Mouse (Mus musculus) midbrain, embryonic 11.5 days (tissue): Measurements from ENCODE around the gene Gmds. TPM values are rescaled to one million over a fixed set of nuclear protein-coding genes. Genes with fewer than 3 reads are reported as not detected.

ENCODE experiments used
- ATAC-seq: fragments of 200-750 bp; cut with Nextera tagmentation; 2 replicates; pipeline ENCODE4 v1.8.0; 2017; ENCODE audit warnings: moderate TSS enrichment, moderate library complexity; ENCODE audit not compliant: low FRiP score
- DNase-seq: peaks from one replicate; pipeline ENCODE4 v3.0.0; 2015; ENCODE audit warnings: low spot score; ENCODE audit errors: missing footprints
- H3K27ac ChIP-seq: fragments of 300-500 bp; sonication (generic); 2 replicates; pipeline ENCODE4 v1.5.1; 2014; ENCODE audit warnings: low read depth, low read length
- H3K27me3 ChIP-seq: fragments of 300-500 bp; sonication (generic); 2 replicates; pipeline ENCODE4 v1.6.1; 2014; ENCODE audit warnings: mild to moderate bottlenecking, low read length, moderate library complexity, mixed read lengths; ENCODE audit not compliant: control insufficient read depth, insufficient read depth
- H3K36me3 ChIP-seq: fragments of 300-500 bp; sonication (generic); 2 replicates; pipeline ENCODE4 v1.6.1; 2014; ENCODE audit warnings: mild to moderate bottlenecking, low read length, moderate library complexity, mixed read lengths; ENCODE audit not compliant: control insufficient read depth, insufficient read depth
- H3K4me1 ChIP-seq: fragments of 300-500 bp; sonication (generic); 2 replicates; pipeline ENCODE4 v1.6.1; 2014; ENCODE audit warnings: low read length; ENCODE audit not compliant: control insufficient read depth, insufficient read depth
- H3K4me2 ChIP-seq: fragments of 300-500 bp; sonication (generic); 2 replicates; pipeline ENCODE4 v1.6.1; 2014; ENCODE audit warnings: mild to moderate bottlenecking, moderate library complexity
- H3K4me3 ChIP-seq: fragments of 300-500 bp; sonication (generic); 2 replicates; pipeline ENCODE4 v1.5.1; 2014; ENCODE audit warnings: low read depth, low read length
- H3K9ac ChIP-seq: fragments of 300-500 bp; sonication (generic); 2 replicates; pipeline ENCODE4 v1.6.1; 2014; ENCODE audit warnings: low read length
- H3K9me3 ChIP-seq: fragments of 300-500 bp; sonication (generic); 2 replicates; pipeline ENCODE4 v1.6.1; 2016; ENCODE audit warnings: low read length; ENCODE audit not compliant: control insufficient read depth
- WGBS: fragments of 180-500 bp; shearing (Covaris S2); extraction: QIAGEN DNeasy Blood & Tissue Kit; methylation state at CpG from one replicate; pipeline ENCODE4 v1.1.7; 2014; 5-methylcytosine and 5-hydroxymethylcytosine counted together
- polyA plus RNA-seq: library from polyadenylated mRNA; unstranded; fragments of >200 nt; fragmentation: Nextera tagmentation; extraction: Ambion mirVana; gene quantifications from 2 replicates; pipeline ENCODE4 v1.2.1, GENCODE M21; 2014

Gmds gene
- polyA plus RNA-seq, 1 experiment from 2014 or later, result 31.6 TPM

DNA sequence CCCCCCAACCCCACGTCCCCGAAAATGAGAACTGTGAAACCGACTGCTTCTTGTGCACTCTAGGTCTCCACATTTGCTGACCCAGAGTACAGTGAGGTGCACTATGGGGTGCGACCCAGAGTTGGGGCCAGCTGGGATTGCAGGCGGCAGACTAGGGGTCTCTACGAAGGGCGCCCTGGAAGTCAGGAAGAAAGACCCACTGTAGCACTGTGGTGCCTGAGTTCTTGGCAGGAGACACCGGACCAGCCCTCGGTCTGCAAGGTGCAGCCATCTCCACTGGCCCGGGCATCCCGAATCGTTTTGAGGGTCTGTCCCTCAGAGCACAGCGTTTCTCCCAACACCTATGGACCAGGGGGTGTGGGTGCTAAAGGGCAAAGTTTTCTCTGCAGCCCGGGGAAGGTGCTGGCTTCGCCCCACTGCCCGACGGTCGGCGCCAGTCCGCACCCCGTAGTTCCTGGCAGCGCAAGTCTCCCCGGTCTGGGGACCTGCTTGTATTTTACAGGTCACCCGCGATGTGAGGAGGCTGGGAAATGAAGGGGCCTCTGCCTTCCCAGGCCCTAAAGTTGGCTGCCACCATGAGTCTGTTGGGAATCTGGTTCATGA, 536.7 kb downstream of the Gmds start:
- H3K27me3 ChIP-seq, result peaks cover 78% of the 10 kb centered on the region
- peak overlapping the region; percentile 29 for H3K4me3 ChIP-seq
- no peaks in the 10 kb centered on the region for H3K9me3 ChIP-seq
- peak; percentile 3; the same call in 1 of the 2 replicates for ATAC-seq
- WGBS, result under 1% methylated on average over 25 of the region's 25 CpGs
- DNase-seq, result peak; percentile 96
- no peaks in the 10 kb centered on the region for H3K36me3 ChIP-seq
- H3K4me1 ChIP-seq, result peaks cover 17% of the 10 kb centered on the region
- H3K4me2 ChIP-seq, result peak overlapping the region; percentile 50
- no peak overlapping the region for H3K27ac ChIP-seq
- H3K9ac ChIP-seq, result no peak overlapping the region

DNA sequence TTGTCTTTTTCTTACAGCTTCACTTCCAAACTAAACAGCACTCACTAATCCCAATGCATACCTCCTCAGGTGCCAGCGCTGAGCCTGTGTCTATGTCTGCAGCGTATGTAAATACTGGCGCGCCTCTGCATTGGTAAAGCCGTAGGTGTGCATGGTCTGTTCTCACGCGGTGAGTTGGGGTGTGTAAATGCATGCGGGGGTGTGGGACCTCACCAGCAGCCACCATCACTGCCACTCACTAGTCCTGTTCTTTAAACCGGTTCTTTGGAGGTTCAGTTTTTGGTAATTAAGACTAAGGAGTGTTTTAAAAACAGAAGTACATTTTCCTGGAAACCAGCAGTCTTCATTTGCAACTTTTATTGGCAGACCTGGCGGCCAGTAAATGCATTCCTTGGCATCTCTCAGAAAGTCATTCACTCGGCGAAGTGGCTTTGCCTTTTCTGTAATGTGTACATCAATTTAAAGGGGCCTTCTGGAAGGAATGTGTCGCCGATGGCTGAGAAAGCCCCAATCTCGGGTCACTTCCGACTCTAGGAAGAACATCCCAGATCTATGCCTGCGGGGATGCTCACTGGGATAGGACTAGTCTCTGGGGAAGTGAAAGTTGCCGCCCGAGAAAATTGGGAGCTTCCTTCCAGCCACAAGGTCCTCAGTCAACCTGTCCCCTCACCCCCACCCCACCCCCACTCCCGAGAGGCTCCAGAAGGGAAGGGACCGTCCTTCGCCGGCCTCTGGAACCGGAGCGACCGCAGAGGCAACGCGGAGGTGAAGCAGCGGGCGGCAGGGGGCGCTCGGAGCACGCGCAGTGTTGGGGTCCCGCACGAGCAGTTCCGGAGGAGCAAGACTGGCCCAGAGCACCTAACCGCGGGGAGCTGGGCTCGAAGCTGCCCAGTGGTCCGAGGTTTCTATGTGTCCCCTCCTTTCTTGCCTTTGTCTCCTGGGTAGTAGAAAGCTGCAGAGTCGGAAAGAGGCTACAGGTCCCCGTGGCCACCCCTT, 537.7 kb downstream of the Gmds start:
- Histone ChIP-seq H3K36me3 (no peaks in the 10 kb centered on the region), H3K4me3 (peak overlapping the region; percentile 29), H3K27me3 (peaks cover 70% of the 10 kb centered on the region), H3K27ac (no peak overlapping the region), H3K9ac (no peak overlapping the region), H3K4me1 (peaks cover 13% of the 10 kb centered on the region), H3K9me3 (no peaks in the 10 kb centered on the region), H3K4me2 (peak overlapping the region; percentile 50)
- peak; percentile 85 for ATAC-seq
- 1% methylated on average over 42 of the region's 43 CpGs for WGBS
- peak; percentile 99 for DNase-seq

DNA sequence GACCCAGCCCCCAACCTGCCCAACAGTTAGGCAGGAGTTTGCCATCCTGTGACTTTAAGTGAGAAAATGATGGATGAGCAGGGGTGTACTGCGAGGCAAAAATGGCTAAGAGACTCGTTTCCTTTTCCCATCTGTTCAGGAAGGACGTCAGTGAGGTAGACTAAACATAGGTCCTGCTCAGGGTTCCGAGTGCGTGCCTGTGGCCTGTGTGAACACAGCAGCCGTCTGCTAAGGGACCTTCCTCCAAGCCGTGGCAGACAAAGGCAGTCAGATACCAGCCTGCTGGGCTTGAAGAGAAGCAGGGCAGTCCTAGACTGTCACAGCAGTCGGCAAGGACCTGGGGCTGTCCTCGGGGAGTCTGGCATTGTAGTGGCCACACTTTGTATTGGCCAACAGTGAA, 540.5 kb downstream of the Gmds start:
- DNase-seq (no peak), ATAC-seq (no peak)
- Histone ChIP-seq H3K36me3 (no peaks in the 10 kb centered on the region), H3K9ac (no peak overlapping the region), H3K4me2 (no peak overlapping the region), H3K4me3 (no peak overlapping the region), H3K9me3 (no peaks in the 10 kb centered on the region), H3K4me1 (peaks cover 5% of the 10 kb centered on the region), H3K27ac (no peak overlapping the region), H3K27me3 (peaks cover 42% of the 10 kb centered on the region)
- whole genome bisulfite sequencing, result 44% methylated on average over 9 of the region's 9 CpGs

DNA sequence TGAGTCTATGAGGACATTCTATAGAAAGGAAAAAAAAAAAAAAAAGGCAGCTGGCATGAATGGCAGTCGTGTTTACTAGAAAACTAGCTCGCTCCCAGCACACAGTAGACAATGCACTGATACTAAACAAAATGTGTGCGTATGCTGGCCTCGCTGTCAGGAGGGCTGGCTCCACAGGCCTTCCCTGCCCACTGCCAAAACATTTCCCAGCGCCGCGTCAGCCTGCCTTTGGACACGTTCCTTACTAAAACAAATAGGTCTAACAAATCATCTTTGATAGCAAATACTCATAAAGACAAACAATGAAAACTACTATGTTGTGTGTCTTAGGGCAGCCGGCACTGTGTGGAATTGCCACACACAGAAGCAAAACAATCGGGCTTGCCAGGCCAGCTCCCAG, 541.2 kb downstream of the Gmds start:
- no peaks in the 10 kb centered on the region for H3K9me3 ChIP-seq
- H3K4me3 ChIP-seq, result no peak overlapping the region
- ATAC-seq (no peak), DNase-seq (no peak)
- H3K9ac ChIP-seq, result no peak overlapping the region
- no peaks in the 10 kb centered on the region for H3K36me3 ChIP-seq
- peaks cover 36% of the 10 kb centered on the region for H3K27me3 ChIP-seq
- H3K4me2 ChIP-seq, result no peak overlapping the region
- peaks cover 4% of the 10 kb centered on the region for H3K4me1 ChIP-seq
- WGBS, result 71% methylated on average over 10 of the region's 10 CpGs
- H3K27ac ChIP-seq, result no peak overlapping the region

DNA sequence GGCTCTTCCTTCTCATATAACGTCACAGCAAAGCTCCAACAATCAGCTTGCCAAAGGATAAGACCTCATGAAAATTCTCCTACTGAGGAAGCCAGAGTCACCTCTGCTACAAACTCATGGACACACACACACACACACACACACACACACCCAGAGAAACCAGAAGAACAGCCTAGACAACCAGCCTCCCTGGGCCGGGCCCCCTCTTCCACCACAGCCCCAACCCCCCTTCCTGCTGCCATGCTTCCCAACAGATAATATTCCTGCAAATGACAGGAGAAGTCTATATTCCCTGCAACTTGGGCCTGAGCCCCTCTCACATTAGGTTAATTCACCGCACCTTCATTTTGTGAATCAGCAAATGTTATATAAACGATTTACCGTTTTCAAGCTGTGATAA, 545.4 kb downstream of the Gmds start:
- H3K36me3 ChIP-seq, result no peaks in the 10 kb centered on the region
- H3K4me3 ChIP-seq, result no peak overlapping the region
- H3K4me1 ChIP-seq, result no peaks in the 10 kb centered on the region
- peak; percentile 82 for DNase-seq
- H3K4me2 ChIP-seq, result no peak overlapping the region
- no peaks in the 10 kb centered on the region for H3K9me3 ChIP-seq
- 58% methylated on average over 5 of the region's 5 CpGs for WGBS
- H3K27ac ChIP-seq, result no peak overlapping the region
- no peak overlapping the region for H3K9ac ChIP-seq
- ATAC-seq, result no peak
- no peaks in the 10 kb centered on the region for H3K27me3 ChIP-seq

DNA sequence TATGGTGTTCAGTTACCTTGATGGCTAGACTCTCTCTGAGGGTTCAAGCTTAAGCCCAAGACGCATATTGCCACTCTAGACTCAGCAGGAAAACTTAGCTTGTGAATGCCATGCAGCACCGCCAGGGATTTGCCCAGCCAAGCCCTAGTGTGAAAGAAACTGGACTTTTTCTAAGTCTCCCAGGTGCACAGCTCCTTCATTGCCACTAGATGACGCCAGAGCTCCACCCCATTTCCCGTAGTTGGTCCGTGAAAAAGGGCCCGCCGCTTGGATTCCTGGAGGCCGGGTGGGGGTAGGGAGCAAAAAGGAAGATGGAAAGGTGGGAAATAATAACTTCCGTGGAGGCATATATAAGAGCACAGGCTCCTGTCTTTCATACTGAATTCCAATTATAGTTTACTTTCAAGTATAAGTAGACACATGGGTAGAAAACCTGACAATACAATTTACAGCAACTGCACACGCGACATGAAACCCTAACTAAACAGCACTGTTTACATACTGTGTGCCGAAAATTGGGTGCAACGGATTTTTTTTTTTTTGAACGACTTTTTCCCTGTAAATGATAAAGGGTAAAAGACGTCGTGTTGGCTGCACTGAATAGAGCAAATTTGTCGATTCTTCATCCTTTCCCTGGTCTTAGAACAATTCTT, 545.9 kb downstream of the Gmds start:
- H3K36me3 ChIP-seq, result no peaks in the 10 kb centered on the region
- peak; percentile 93 for DNase-seq
- H3K9ac ChIP-seq, result no peak overlapping the region
- peak overlapping the region; percentile 21; the same call in 1 of the 2 replicates for H3K4me2 ChIP-seq
- no peaks in the 10 kb centered on the region for H3K9me3 ChIP-seq
- peak; percentile 79 for ATAC-seq
- no peaks in the 10 kb centered on the region for H3K4me1 ChIP-seq
- no peak overlapping the region for H3K4me3 ChIP-seq
- no peak overlapping the region for H3K27ac ChIP-seq
- 23% methylated on average over 17 of the region's 17 CpGs for WGBS
- no peaks in the 10 kb centered on the region for H3K27me3 ChIP-seq

DNA sequence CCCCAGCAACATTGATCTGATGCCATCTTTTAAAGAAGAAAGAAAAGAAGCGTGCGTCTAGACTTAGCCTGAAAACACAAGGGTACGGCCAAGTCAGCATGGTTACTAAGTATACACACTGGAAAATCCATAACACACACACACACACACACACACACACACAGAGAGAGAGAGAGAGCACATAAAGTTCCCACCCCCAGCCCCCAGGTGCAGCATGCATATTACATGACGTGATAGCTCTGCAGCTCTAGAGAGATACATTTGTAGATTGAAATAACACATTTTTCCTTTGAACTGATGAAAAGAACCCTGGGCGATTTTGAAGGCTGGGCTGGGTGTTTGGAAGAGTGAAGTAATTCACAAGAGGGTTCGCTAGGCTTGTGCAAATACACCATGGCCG, 553.8 kb downstream of the Gmds start:
- Histone ChIP-seq H3K9ac (no peak overlapping the region), H3K27me3 (no peaks in the 10 kb centered on the region), H3K27ac (no peak overlapping the region), H3K4me1 (no peaks in the 10 kb centered on the region), H3K4me2 (no peak overlapping the region), H3K9me3 (no peaks in the 10 kb centered on the region), H3K4me3 (no peak overlapping the region), H3K36me3 (no peaks in the 10 kb centered on the region)
- WGBS, result 85% methylated on average over 7 of the region's 7 CpGs
- DNase-seq (no peak), ATAC-seq (no peak)

DNA sequence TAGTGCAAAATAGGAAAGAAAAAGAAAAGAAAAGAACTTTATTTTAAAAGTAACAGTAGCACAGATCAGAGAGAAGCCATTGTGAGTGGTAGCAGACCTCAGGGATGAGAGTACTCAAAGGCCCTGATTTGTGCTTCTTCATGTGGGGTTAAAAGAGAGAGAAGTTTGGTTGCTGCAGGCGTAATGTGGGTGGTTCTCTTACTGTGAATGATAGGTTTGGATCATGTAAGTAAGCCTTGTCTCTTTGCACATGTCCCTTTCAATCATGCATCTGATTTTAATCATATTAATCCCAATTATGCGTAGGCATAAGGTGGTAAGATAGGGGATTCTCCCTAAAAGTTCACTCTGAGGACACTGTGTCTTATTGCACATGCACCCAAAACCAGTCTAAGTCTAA, 556.5 kb downstream of the Gmds start:
- H3K4me1 ChIP-seq, result no peaks in the 10 kb centered on the region
- H3K4me2 ChIP-seq, result no peak overlapping the region
- no peak overlapping the region for H3K9ac ChIP-seq
- no peaks in the 10 kb centered on the region for H3K27me3 ChIP-seq
- ATAC-seq (no peak), DNase-seq (no peak)
- H3K36me3 ChIP-seq, result no peaks in the 10 kb centered on the region
- no peak overlapping the region for H3K4me3 ChIP-seq
- no peaks in the 10 kb centered on the region for H3K9me3 ChIP-seq
- 87% methylated on average over 2 of the region's 2 CpGs for WGBS
- no peak overlapping the region for H3K27ac ChIP-seq

DNA sequence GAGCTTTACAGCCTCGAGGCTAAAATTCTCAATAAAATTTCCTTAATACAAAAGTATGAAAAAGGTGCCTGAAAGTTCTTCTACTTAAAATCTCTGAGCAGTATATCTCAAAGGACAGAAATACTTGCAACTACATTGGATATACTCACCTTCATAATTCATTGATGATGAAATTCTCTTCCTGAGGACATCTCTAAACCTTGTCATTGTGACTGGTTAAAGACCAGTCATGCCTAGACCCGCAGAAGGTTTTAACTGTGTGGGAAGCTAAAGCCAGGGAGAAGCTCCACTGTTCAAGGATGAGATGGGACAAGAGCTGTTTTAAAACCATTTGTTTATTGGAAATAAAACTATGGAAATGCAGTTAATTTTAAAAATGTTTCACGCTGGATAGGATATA, 558.2 kb downstream of the Gmds start:
- ATAC-seq, result no peak

More for the DNA sequence above, 558.2 kb downstream of the Gmds start:
- H3K27ac ChIP-seq, result no peak overlapping the region
- H3K4me2 ChIP-seq, result no peak overlapping the region
- H3K9me3 ChIP-seq, result no peaks in the 10 kb centered on the region
- no peaks in the 10 kb centered on the region for H3K36me3 ChIP-seq
- 91% methylated on average over 3 of the region's 3 CpGs for WGBS
- DNase-seq, result no peak
- no peak overlapping the region for H3K4me3 ChIP-seq
- no peaks in the 10 kb centered on the region for H3K4me1 ChIP-seq
- no peak overlapping the region for H3K9ac ChIP-seq
- no peaks in the 10 kb centered on the region for H3K27me3 ChIP-seq
